Mouse (Mus musculus) lung, postnatal 0 days (tissue): ENCODE measurements around the gene Lhfp.

Experiments
- CTCF ChIP-seq: IDR thresholded peaks from 2 replicates; pipeline ENCODE4 v1.5.1; 2016; ENCODE audit warnings: antibody characterized with exemption, mild to moderate bottlenecking
- EP300 ChIP-seq: IDR thresholded peaks from 2 replicates; pipeline ENCODE4 v1.6.1; 2016; ENCODE audit warnings: antibody characterized with exemption, mild to moderate bottlenecking, control low read depth

DNA sequence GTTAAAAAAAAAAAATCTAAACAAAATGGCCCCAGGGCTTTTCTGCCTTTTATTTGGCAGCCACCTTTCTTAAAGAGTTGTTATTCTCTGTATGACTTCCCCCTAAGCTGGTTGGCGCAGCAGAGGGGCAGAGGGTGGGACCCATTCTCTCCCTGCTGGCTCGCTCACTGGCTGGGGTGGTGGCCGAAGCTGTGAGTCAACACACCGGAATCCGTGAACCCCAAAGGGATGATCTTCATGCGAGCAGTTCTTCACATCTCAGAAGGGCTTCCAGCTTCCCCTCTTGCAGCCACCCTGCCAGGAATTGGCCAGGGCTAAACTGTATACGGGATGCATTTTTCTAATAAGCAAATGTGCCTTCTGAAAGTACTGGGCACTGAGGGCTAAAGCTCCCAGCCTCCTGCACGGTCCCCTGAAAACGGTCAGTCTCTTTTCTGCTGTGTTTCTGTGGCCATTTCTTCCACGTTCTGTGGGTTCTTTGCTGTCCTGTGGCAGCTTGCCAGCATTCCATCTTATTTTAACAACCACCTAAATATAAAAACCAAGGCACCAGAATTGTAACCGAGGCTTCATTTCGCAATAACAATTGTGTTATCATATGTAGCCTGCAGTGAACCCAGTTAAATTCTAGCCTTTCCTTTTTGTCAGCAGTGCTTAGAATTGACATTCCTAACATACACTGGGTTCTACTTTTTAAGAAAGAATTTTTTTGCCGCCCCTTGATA, 22.3 kb downstream of the Lhfp start:
- TF ChIP-seq EP300 (no peak), CTCF (no peak)
